Mouse (Mus musculus) lung, adult 2 months (tissue): Measurements from ENCODE around the gene Dnmt3b.

Experiments
- CTCF ChIP-seq: fragments of 200-500 bp; IDR thresholded peaks from 2 replicates; pipeline ENCODE4 v1.5.1; 2011; ENCODE audit warnings: mild to moderate bottlenecking, low read length, control low read depth; ENCODE audit not compliant: insufficient read depth
- POLR2A ChIP-seq: fragments of 200-500 bp; IDR thresholded peaks from 2 replicates; pipeline ENCODE4 v1.6.1; 2011; ENCODE audit warnings: low read depth, mild to moderate bottlenecking, control low read depth, low read length, borderline replicate concordance; ENCODE audit errors: extremely low read depth

- TF ChIP-seq POLR2A = no peak
- TF ChIP-seq CTCF = no peak
Observed at GRCm38 (mm10) chr2:153670111-153670510, 20.9 kb downstream of the Dnmt3b start.
